Mouse (Mus musculus) macrophage (primary cell): ENCODE measurements around the gene Cast. TPM values are rescaled to one million over a fixed set of nuclear protein-coding genes. Genes with fewer than 3 reads are reported as not detected.
A peak's percentile ranks its signal among the peaks of the same experiment; 100 is the strongest.

ENCODE experiments used
- H3K27ac ChIP-seq: fragments of 350-480 bp; formaldehyde crosslinking; 2 replicates; pipeline ENCODE4 v1.9.0; 2021
- H3K36me3 ChIP-seq: fragments of 350-480 bp; formaldehyde crosslinking; 2 replicates; pipeline ENCODE4 v1.9.0; 2021; ENCODE audit errors: inconsistent target
- H3K4me3 ChIP-seq: fragments of 350-480 bp; formaldehyde crosslinking; 2 replicates; pipeline ENCODE4 v1.9.0; 2021; ENCODE audit errors: inconsistent target
- H3K79me2 ChIP-seq: fragments of 350-480 bp; formaldehyde crosslinking; 2 replicates; pipeline ENCODE4 v1.9.0; 2021; ENCODE audit errors: inconsistent target
- WGBS: methylation state at CpG from one replicate; pipeline ENCODE4 v1.1.7; 2026; ENCODE audit warnings: inconsistent platforms; ENCODE audit not compliant: missing documents; 5-methylcytosine and 5-hydroxymethylcytosine counted together
- polyA plus RNA-seq: library from polyadenylated mRNA; stranded (reverse); fragments of 250-400 nt; gene quantifications from 3 replicates; pipeline ENCODE4 v1.2.4, GENCODE M21; 2018; ENCODE audit warnings: inconsistent platforms
- total RNA-seq, 78 experiments: library from RNA; depleted of rRNA; stranded (reverse); fragments of 250-400 nt; gene quantifications; 1 replicate in 9 of 78; 2 replicates in 24 of 78; 3 replicates in 43 of 78; 4 replicates in 2 of 78; pipeline ENCODE4 v1.2.4; 2018; ENCODE audit warnings: inconsistent platforms in 56 of 78

Cast gene
- total RNA-seq (2018; cell fraction: chromatin; rRNA removed) = 100 to 1,000 TPM in 23 of 26 experiments, 10 to 100 TPM in 3; 67.1 to 332 (median 175) TPM
- total RNA-seq (2018; cell fraction: cytosol; rRNA removed) = 100 to 1,000 TPM in 1 of 26 experiments, 10 to 100 TPM in 25; 60.2 to 102 (median 73.4) TPM
- 100 to 1,000 TPM in 2 of 26 experiments, 10 to 100 TPM in 24; 44.9 to 183 (median 74.5) TPM for total RNA-seq (2018; cell fraction: nucleus; rRNA removed)
- 45.0 to 93.3 TPM (median 48.2 TPM) in 3 replicates for polyA plus RNA-seq

DNA sequence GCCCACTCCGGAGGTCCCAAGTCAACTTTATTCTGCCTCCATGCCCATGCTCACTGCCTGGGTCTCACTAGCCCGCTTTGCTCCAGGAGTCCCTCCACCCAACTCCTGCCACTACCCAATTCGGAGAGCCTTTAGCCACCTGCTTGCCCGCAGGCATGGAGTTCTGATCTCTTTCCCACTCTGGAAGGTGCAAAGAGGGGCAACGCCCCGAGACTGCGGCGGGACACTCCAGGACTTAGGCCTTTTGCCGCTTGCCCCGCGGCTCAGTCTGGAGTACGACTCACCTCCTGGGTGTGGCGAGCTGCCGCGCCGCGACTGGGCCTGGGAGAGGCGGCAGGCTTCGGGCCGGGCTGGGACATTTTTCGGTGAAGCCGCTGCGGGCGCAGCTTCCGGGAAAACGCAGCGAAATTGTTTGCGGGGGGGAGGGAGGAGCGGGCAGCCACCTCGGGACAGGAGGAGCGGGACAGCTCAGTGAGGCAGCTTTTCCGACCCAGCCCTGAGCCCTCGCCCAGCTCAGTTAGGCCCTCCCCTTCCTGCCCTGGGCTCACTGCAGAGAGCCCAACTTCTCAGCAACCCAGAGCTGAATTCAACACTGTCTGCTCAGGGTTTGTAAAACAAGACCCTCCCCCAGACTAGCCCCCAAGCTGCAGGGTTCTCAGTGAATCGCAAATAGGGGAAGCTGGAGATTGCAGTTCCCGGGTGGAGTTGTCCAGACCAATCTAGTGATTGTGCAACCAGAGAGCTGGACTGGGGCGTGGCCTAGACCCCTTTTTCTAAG lies at the start of gene Cast:
Gene Cast (minus strand): TSS at position 659 of the 778 bp plus-strand sequence.
- peak within 1 kb of the TSS; percentile 86 for H3K27ac ChIP-seq
- no peaks in the 10 kb centered on the region for H3K36me3 ChIP-seq
- H3K4me3 ChIP-seq = peak within 1 kb of the TSS; percentile 88
- under 1% methylated on average over 36 of the region's 36 CpGs for WGBS
- H3K79me2 ChIP-seq = peaks cover 42% of the 10 kb centered on the region

DNA sequence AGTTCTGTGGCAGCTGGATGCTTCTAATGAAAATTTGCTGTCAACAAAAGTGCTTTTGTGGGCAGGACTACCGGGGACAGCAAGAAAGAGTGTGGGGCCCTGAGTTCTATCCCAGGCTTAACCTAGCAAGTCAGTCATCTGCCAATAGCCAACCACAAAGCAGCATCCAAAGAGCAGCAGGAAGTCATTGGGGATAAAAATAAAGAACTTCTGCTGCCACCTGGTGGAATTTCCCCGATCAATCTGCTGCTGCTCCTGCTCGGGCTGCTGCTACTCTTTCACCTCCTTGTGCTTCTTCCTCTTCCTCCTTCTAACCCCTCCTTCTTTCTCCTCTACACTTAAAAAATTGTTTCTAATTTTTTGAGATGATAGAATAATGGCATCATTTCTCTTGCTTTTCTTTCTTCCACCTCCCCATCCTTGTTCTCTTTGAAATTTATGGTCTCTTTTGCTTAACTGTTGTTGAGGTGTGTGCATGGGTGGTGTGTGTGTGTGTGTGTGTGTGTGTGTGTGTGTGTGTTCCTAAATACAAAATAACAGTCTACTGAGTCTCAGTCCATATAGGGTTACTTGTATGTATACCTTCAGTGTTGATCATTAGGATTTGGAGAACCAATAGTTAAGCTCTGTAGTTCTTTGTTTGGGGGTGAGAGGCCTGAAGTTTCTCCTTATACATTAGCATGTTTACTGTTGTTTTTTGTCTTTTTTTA lies 45.9 kb upstream of the Cast start:
- H3K4me3 ChIP-seq = no peak overlapping the region
- no peaks in the 10 kb centered on the region for H3K79me2 ChIP-seq
- no peak overlapping the region for H3K27ac ChIP-seq
- H3K36me3 ChIP-seq = no peaks in the 10 kb centered on the region
- 0% methylated on average over 3 of the region's 3 CpGs for WGBS

DNA sequence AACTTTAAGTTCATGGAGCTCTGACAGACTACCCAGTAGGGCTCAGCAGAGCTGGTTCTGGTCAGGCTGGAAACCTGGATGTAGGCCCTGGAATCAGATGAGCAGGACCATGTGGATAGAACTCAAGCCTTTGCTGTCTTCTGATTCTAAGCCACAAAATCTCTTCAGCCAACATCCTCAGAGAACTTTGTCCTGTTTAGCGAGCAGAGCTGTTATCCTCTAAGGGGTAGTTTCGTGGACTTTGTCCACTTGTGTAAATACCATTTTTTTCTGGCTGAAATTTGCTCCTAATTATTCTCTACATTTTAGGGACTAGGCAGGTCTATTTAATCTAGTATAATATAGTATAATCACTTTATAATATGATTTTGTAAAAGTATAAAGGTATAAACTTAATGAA lies 42.2 kb upstream of the Cast start:
- Histone ChIP-seq H3K4me3 (no peak overlapping the region), H3K79me2 (no peaks in the 10 kb centered on the region), H3K36me3 (no peaks in the 10 kb centered on the region), H3K27ac (no peak overlapping the region)
- WGBS = 95% methylated on average over 2 of the region's 2 CpGs

DNA sequence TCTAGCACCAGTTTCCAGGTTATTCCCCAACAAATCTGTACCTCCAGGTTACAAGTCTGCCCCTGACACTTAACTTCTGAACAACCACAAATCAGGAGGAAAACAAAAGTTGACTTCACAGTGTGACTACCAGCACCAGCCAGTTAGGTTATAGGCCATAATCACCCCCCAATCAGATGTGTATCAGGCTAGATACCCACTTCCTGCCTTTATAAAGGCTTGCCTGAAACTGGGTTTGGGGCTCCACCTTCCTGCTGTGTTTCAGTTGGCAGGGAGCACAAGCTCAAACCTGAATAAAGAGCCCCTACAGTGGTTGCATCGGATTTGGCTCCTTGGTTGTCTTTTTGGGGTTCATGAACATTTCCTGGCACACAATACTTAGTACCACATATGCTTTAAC lies 37.3 kb upstream of the Cast start:
- Histone ChIP-seq H3K36me3 (no peaks in the 10 kb centered on the region), H3K79me2 (no peaks in the 10 kb centered on the region), H3K27ac (no peak overlapping the region), H3K4me3 (no peak overlapping the region)
- 76% methylated on average over 1 of the region's 1 CpGs for WGBS

DNA sequence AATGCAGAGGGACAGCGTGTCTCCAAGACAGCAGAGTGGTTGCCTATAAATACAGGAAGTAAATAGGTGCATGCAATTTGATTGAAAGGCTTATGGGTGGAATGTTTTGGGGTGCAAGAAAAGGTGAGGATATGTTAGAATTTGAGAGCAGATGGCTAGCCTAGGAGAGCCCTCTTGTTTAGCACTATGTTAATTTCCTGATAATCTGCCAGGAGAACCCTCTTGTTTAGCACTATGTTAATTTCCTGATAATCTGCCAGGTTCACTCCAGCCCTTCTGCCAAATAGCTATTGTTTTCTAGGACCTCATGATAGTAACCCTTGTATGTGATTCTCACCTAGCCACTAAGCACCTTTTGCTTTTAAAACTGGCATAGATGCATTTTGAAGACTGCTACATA lies 25.9 kb upstream of the Cast start:
- Histone ChIP-seq H3K79me2 (no peaks in the 10 kb centered on the region), H3K27ac (no peak overlapping the region), H3K36me3 (no peaks in the 10 kb centered on the region), H3K4me3 (no peak overlapping the region)
- WGBS = 94% methylated on average over 1 of the region's 1 CpGs

DNA sequence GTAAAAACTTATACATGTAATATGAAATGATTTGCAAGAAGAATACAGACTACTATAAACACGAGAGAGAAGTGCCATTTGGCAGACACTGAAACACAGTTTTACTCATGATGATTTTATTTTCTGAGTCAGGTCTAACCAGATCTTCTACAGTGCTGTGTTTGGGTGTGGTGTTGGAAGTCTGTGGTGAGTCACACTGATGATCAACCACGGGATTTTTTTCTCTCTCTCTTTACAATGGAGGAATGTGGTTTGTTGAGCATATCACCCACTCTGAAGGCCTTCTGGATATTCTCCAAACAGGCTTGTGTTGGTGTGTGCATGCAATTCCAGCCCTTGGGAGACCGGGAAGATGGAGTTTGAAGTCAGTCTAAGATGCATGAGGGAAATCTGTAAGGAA lies 13.5 kb upstream of the Cast start:
- no peak overlapping the region for H3K4me3 ChIP-seq
- 29% methylated on average over 2 of the region's 3 CpGs for WGBS
- no peaks in the 10 kb centered on the region for H3K36me3 ChIP-seq
- H3K79me2 ChIP-seq = no peaks in the 10 kb centered on the region
- no peak overlapping the region for H3K27ac ChIP-seq

DNA sequence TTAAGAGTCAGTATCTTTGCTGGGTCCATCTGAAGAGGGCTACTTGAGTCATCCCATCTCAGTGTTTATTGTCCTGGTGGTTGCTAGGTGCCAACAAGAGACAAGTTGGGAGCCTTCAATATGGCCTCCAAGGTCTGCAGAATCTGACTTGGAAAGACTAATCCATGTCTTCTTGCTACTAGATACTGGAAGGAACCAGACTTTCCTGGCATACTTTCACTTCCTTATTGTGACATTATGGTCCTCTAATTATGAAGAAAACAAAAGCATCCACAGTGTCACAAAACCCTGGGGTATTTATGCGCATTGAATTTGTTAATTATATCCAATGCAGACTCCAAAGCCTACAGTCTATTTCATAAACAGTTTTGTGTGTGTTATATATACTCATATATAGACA lies 7.1 kb upstream of the Cast start:
- H3K79me2 ChIP-seq = no peaks in the 10 kb centered on the region
- no peaks in the 10 kb centered on the region for H3K36me3 ChIP-seq
- no peak overlapping the region for H3K27ac ChIP-seq
- H3K4me3 ChIP-seq = no peak overlapping the region
- 100% methylated on average over 1 of the region's 1 CpGs for WGBS

DNA sequence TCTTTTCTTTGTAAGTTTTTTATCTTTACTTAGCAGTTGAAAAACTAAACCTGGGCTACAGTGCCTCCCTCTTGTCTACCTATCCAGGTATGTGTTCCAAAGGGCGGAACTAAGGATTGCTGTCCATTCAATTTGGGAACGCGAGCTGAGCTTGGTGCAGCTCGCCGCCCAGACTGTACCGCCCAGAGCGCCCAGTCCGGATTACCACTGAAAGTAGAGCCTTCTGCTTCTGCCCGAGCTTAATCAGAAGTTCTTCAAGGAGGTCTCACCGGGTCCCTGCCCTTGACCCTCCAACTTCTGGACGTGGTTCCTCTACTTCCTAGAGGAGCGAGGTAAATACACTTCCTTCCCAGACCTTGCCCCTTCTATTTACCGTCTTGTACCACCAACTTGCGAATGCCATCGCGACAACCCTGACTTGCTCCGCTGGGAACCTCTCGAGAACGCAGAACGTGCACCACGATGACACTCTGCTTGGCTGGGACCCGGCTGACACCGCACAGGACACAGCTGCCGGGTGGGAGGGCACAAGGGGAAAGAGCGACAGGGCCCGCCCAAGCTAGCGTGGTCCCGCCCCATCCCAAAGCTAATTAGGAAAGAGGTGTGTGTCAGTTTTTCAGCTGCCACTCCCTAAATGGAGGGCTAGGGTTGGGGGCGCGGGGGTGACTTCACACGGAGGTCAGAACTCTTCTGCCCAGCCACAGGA lies 1.0 kb downstream of the Cast start:
- WGBS = 1% methylated on average over 31 of the region's 31 CpGs
- H3K79me2 ChIP-seq = peaks cover 49% of the 10 kb centered on the region
- H3K27ac ChIP-seq = peak overlapping the region; percentile 86
- H3K36me3 ChIP-seq = no peaks in the 10 kb centered on the region
- peak overlapping the region; percentile 88 for H3K4me3 ChIP-seq

DNA sequence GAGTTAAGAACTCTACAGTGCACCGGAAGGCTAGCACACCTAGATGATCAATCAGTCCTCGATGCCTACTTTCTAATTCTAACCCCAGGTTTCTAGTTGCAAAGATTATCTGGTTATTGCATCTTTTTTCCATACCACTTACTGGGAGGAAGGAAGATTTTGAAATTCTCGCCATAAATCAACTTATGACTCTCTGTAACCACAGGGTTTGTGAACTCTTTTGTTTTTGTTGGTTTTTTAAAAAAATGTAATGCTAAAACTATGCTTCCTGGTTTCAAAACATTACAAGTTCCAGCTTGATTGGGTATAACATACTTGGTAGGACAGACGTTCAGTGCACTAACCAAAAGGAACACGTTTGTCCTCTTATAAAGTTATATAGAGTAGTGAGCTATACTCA lies 1.7 kb downstream of the Cast start:
- H3K27ac ChIP-seq = peak overlapping the region; percentile 86; the same call in 1 of the 2 replicates
- no peaks in the 10 kb centered on the region for H3K36me3 ChIP-seq
- peaks cover 56% of the 10 kb centered on the region for H3K79me2 ChIP-seq
- WGBS = 0% methylated on average over 5 of the region's 5 CpGs
- peak overlapping the region; percentile 88 for H3K4me3 ChIP-seq

DNA sequence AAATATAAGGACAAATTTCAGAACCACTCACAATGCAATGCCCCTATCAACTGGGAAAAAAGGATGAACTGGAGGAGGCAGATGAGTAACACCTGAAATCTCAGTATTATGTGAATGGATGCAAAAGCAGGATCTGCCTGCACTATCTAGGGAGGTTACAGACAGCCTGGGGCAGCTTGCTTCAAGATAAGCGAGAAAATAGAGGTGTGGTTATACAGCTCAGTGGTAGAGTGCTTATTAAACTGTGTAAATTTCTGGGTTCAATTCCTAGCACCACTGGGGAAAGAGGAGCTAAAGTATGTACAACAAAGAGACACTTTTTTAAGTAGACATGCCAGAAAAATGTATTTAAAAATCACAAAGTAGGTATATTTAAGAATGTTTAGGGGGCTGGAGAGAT lies 14.2 kb downstream of the Cast start:
- H3K4me3 ChIP-seq = no peak overlapping the region
- WGBS = 90% methylated on average over 1 of the region's 1 CpGs
- peaks cover 13% of the 10 kb centered on the region for H3K79me2 ChIP-seq
- H3K27ac ChIP-seq = no peak overlapping the region
- peaks cover 6% of the 10 kb centered on the region; the same call in 1 of the 2 replicates for H3K36me3 ChIP-seq

DNA sequence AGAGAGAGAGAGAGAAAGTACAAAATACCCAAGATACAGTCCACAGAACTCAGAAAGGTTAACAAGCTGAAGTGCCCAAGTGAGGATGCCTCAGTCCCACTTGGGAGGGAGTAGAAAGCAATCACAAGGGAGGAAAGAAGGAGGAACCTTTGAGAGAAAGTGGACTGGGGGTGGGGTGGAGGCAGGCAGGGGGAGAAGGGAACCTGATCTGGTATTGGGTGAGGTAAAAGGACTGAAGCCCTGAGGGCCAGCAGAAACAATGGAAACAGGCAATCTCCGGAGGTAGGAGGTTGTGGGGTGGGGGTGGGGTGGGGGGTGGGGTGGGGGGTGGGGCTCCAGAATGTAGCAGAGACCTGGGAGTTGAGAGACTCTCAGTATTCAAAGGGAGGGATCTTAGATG lies 20.9 kb downstream of the Cast start:
- Histone ChIP-seq H3K27ac (no peak overlapping the region), H3K4me3 (no peak overlapping the region), H3K79me2 (peaks cover 13% of the 10 kb centered on the region; the same call in 1 of the 2 replicates), H3K36me3 (no peaks in the 10 kb centered on the region)
- WGBS = no CpG with 5 or more reads among the region's 1 CpGs

DNA sequence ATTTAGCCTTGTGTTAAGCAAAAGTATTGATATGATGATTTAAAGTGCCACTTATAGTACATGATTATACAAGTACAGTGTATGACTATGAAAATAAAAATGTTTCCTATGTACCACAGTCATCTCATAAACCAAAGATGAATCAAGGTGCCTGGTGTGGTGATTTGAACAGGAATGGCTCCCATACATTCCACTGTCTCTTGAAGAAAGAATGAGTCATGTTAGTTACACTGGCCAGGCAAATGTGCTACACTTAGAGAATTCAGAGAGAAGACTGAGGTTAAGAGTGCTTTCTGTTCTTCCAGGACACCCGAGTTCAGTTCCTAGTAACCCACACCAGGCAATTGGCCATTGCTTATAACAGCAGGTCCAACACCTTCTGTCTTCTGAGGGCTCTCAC lies 36.5 kb downstream of the Cast start:
- no peak overlapping the region for H3K27ac ChIP-seq
- no peak overlapping the region for H3K4me3 ChIP-seq
- WGBS = 93% methylated on average over 1 of the region's 1 CpGs
- no peaks in the 10 kb centered on the region for H3K36me3 ChIP-seq
- no peaks in the 10 kb centered on the region; the same call in 1 of the 2 replicates for H3K79me2 ChIP-seq

DNA sequence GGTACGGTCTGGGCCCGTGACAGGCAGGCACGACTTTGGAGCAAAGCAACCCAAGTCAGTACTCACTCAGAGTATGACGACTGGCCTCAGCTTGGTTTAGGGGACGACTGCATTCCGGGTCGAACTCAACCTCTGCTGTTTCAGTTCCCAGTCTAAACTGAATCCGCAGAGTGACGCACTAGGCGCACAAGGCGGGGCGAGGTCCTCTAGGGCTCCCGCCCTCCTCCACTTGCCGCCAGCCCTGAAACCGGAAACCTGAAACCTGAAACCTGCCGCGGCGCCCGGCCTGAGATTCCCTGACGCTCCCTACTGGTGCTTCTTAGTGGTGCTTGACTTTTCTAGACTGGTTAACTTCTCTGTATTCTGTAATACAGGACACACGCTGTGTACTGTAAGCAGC lies 38.1 kb downstream of the Cast start:
- Histone ChIP-seq H3K79me2 (peaks cover 10% of the 10 kb centered on the region; the same call in 1 of the 2 replicates), H3K27ac (peak overlapping the region; percentile 51), H3K36me3 (no peaks in the 10 kb centered on the region), H3K4me3 (peak overlapping the region; percentile 36)
- 1% methylated on average over 21 of the region's 21 CpGs for WGBS

DNA sequence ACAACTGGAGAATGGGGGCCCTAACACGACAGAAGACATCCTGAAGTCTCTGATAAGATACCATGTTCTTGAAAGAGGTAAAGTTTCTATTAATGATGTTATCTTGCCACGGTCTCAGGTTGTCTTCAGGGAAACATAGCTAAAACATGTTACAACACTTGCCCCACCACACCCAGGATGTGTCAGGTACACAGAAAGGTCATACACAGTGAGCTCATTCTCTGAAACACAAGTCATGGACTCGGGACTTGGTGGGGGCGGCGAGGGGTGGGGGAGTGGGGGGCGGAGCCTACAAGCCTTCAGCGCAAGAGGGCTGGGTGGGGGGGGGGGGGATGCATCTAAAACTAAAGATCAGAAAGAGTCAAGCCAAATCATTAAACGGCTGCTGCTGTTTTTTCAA lies 38.7 kb downstream of the Cast start:
- peaks cover 16% of the 10 kb centered on the region; the same call in 1 of the 2 replicates for H3K79me2 ChIP-seq
- no peaks in the 10 kb centered on the region for H3K36me3 ChIP-seq
- peak overlapping the region; percentile 36 for H3K4me3 ChIP-seq
- peak overlapping the region; percentile 51 for H3K27ac ChIP-seq
- 10% methylated on average over 8 of the region's 8 CpGs for WGBS
